Mouse (Mus musculus) midbrain, postnatal 0 days (tissue): ENCODE measurements around the gene Tenm2. TPM values are rescaled to one million over a fixed set of nuclear protein-coding genes. Genes with fewer than 3 reads are reported as not detected.

Experiments
- ATAC-seq: fragments of 200-750 bp; cut with Nextera tagmentation; 2 replicates; pipeline ENCODE4 v1.8.0; 2017; ENCODE audit warnings: moderate number of reproducible peaks, mild to moderate bottlenecking, moderate TSS enrichment, moderate library complexity; ENCODE audit not compliant: low FRiP score
- DNase-seq: peaks from one replicate; pipeline ENCODE4 v3.0.0-alpha.2; 2015; ENCODE audit warnings: low spot score
- H3K27ac ChIP-seq: fragments of 300-500 bp; sonication (generic); 2 replicates; pipeline ENCODE4 v1.5.1; 2014; ENCODE audit warnings: low read depth, mild to moderate bottlenecking, low read length, mixed read lengths
- H3K27me3 ChIP-seq: fragments of 300-500 bp; sonication (generic); 2 replicates; pipeline ENCODE4 v1.6.1; 2014; ENCODE audit warnings: low read length, control low read depth, mixed read lengths; ENCODE audit not compliant: insufficient read depth
- H3K36me3 ChIP-seq: fragments of 300-500 bp; sonication (generic); 2 replicates; pipeline ENCODE4 v1.6.1; 2014; ENCODE audit warnings: low read length, control low read depth, mixed read lengths; ENCODE audit not compliant: insufficient read depth
- H3K4me1 ChIP-seq: fragments of 300-500 bp; sonication (generic); 2 replicates; pipeline ENCODE4 v1.6.1; 2014; ENCODE audit warnings: mild to moderate bottlenecking, control low read depth, antibody characterized with exemption, low read length, mixed read lengths; ENCODE audit not compliant: insufficient read depth
- H3K4me2 ChIP-seq: fragments of 300-500 bp; sonication (generic); 2 replicates; pipeline ENCODE4 v1.6.1; 2014; ENCODE audit warnings: low read depth, mild to moderate bottlenecking, low read length, mixed read lengths; ENCODE audit not compliant: poor library complexity, severe bottlenecking
- H3K4me3 ChIP-seq: fragments of 300-500 bp; sonication (generic); 2 replicates; pipeline ENCODE4 v1.5.1; 2014; ENCODE audit warnings: low read depth, mild to moderate bottlenecking, low read length, moderate library complexity
- H3K9ac ChIP-seq: fragments of 300-500 bp; sonication (generic); replicated peaks from 2 replicates; pipeline ENCODE4 v1.6.1; 2014; ENCODE audit warnings: mild to moderate bottlenecking, low read length, moderate library complexity, mixed read lengths; ENCODE audit not compliant: poor library complexity, severe bottlenecking
- H3K9me3 ChIP-seq: fragments of 300-500 bp; sonication (generic); 2 replicates; pipeline ENCODE4 v1.6.1; 2016; ENCODE audit warnings: low read length, control low read depth
- CTCF ChIP-seq: IDR thresholded peaks from 2 replicates; pipeline ENCODE4 v1.5.1; 2016; ENCODE audit warnings: antibody characterized with exemption, mild to moderate bottlenecking
- WGBS: fragments of 180-500 bp; shearing (Covaris S2); extraction: QIAGEN DNeasy Blood & Tissue Kit; methylation state at CpG from one replicate; pipeline ENCODE4 v1.1.7; 2014; 5-methylcytosine and 5-hydroxymethylcytosine counted together
- polyA plus RNA-seq: library from polyadenylated mRNA; unstranded; fragments of >200 nt; fragmentation: Nextera tagmentation; extraction: Ambion mirVana; gene quantifications from 2 replicates; pipeline ENCODE4 v1.2.1, GENCODE M21; 2015
- total RNA-seq: library from RNA; depleted of rRNA; stranded (reverse); fragments of >200 nt; gene quantifications from 2 replicates; pipeline ENCODE4 v1.2.3, GENCODE M21; 2014

Gene Tenm2
- total and polyA plus RNA-seq, 2 experiments from 2014 or later = 62.6 to 138 TPM

DNA sequence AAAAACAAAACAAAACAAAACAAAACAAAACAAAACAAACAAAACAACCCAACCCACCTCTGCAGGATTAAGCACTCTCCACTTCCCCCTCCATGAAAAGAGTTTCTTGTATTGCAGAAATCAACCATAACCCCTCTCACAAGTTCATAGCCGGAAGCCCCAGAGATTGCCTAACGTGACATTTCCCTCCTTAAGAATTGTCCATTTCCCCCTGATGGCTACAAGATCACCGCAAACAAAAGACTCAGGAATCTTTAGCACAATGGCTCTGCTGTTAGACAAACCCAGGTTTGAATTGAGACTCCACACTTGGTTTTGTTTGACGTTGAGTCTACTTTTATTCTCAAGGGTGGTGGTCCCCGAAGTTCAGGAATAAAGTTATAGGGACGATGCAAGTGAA is 1063.2 kb downstream of the Tenm2 start:
- Histone ChIP-seq H3K4me3 (no peak overlapping the region), H3K9me3 (no peaks in the 10 kb centered on the region), H3K4me1 (no peaks in the 10 kb centered on the region), H3K36me3 (no peaks in the 10 kb centered on the region), H3K27ac (no peak overlapping the region), H3K27me3 (no peaks in the 10 kb centered on the region), H3K4me2 (no peak overlapping the region), H3K9ac (no peak overlapping the region)
- no peak for DNase-seq
- 55% methylated on average over 6 of the region's 6 CpGs for WGBS
- ATAC-seq = no peak
- no peak for TF ChIP-seq CTCF

- Histone ChIP-seq H3K9ac (no peak overlapping the region), H3K27ac (no peak overlapping the region), H3K4me2 (no peak overlapping the region), H3K27me3 (no peaks in the 10 kb centered on the region), H3K36me3 (no peaks in the 10 kb centered on the region), H3K9me3 (no peaks in the 10 kb centered on the region), H3K4me1 (no peaks in the 10 kb centered on the region), H3K4me3 (no peak overlapping the region)
- DNase-seq (no peak), ATAC-seq (no peak)
- WGBS = 94% methylated on average over 7 of the region's 7 CpGs
- no peak for TF ChIP-seq CTCF
Measured at GRCm38 (mm10) chr11:36171991-36172390, 1063.8 kb downstream of the Tenm2 start.

DNA sequence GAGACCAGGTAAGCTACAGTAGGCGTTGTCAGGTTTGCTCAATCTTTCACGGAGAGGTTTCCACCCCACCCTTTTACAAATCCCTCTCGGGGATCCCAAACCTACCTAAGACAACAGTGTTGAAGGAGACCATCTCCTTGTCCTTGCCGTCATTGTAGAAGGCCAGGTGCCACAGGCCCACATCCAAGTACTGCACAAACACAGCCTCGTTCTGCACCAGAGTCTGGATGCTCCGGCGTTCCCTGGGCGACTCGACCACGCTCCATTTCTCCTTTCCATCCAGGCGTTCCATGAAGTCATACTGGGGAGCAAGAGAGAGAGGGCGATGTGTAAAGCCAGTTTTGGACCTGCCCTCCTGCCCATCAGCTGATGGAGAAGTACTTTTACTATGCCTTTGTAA is 1064.5 kb downstream of the Tenm2 start:
- 95% methylated on average over 12 of the region's 12 CpGs for WGBS
- ATAC-seq (no peak), DNase-seq (no peak)
- H3K9me3 ChIP-seq = no peaks in the 10 kb centered on the region
- no peak overlapping the region for H3K4me3 ChIP-seq
- H3K36me3 ChIP-seq = no peaks in the 10 kb centered on the region
- H3K27ac ChIP-seq = no peak overlapping the region
- no peak overlapping the region for H3K9ac ChIP-seq
- no peaks in the 10 kb centered on the region for H3K27me3 ChIP-seq
- no peak overlapping the region for H3K4me2 ChIP-seq
- no peaks in the 10 kb centered on the region for H3K4me1 ChIP-seq
- TF ChIP-seq CTCF = no peak

GRCm38 (mm10) chr11:36169738-36170137 is 1066.0 kb downstream of the Tenm2 start:
- ATAC-seq = no peak
- H3K4me1 ChIP-seq = no peaks in the 10 kb centered on the region
- no peak for TF ChIP-seq CTCF
- no peak overlapping the region for H3K9ac ChIP-seq
- H3K4me3 ChIP-seq = no peak overlapping the region
- no peaks in the 10 kb centered on the region for H3K36me3 ChIP-seq
- H3K27ac ChIP-seq = no peak overlapping the region
- WGBS = 78% methylated on average over 4 of the region's 4 CpGs
- no peak overlapping the region for H3K4me2 ChIP-seq
- no peaks in the 10 kb centered on the region for H3K9me3 ChIP-seq
- H3K27me3 ChIP-seq = no peaks in the 10 kb centered on the region
- no peak for DNase-seq

DNA sequence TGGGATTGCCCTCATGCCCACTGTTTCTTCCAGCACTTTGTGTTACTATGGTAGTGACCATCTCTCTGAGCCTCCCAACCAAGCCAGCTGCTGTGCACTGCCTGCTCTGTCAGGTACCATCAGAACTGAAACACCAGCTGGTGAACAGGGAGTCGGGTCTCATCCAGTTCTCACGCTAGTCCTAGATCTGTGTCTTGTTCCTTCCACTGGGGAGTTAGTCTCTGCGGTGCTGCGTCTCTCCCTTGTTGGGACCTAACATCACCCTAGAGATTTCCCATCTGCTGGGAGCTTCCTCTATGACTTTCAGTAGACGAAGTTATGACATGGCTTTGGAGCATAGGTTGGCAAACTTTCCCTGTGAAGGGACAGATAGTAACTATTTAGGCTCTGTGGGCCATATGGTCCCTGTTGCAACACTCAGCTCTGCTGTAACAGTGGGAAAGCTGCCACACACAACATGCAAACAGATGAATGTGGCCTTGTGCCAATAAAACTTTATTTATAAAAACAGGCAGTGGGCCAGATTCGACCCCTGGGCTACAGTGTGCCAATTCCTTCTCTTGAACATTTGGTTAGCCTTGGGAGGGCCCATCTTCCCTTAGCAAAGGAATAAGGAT is 1066.7 kb downstream of the Tenm2 start:
- Histone ChIP-seq H3K27ac (no peak overlapping the region), H3K27me3 (no peaks in the 10 kb centered on the region), H3K4me3 (no peak overlapping the region), H3K36me3 (no peaks in the 10 kb centered on the region), H3K4me2 (no peak overlapping the region), H3K4me1 (no peaks in the 10 kb centered on the region), H3K9me3 (no peaks in the 10 kb centered on the region), H3K9ac (no peak overlapping the region)
- DNase-seq = no peak
- TF ChIP-seq CTCF = no peak
- WGBS = 91% methylated on average over 6 of the region's 6 CpGs
- no peak for ATAC-seq

DNA sequence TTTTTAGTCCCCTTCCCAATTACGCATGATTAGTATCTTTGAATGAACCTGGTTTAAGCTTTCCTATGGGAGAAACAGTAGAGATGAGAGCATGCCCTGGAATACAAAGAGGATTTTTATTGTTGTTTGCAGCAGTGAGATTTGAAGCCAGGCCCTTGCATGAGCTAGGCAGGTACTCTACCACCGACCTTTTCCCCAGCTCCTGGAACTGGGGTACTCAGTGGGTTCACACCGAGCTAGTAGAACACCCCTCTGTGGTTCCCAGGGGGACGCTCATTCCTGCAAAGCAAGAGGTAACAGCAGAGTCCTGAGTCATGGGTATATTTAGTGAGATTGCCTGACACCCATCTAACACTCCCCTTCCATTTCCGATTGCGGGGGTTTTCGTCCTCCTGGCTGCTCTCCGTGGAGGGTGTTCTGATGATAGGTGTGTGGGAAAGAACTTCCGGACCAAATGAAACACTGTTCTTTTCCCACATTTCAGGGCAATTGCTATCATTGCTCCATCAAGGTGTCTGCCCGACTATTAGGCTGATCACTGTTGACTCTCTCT is 1067.9 kb downstream of the Tenm2 start:
- WGBS = 88% methylated on average over 10 of the region's 10 CpGs
- Histone ChIP-seq H3K27me3 (no peaks in the 10 kb centered on the region), H3K9me3 (no peaks in the 10 kb centered on the region), H3K4me1 (no peaks in the 10 kb centered on the region), H3K4me2 (no peak overlapping the region), H3K36me3 (peaks cover under 1% of the 10 kb centered on the region; the same call in 1 of the 2 replicates), H3K4me3 (no peak overlapping the region), H3K9ac (no peak overlapping the region), H3K27ac (no peak overlapping the region)
- ATAC-seq = no peak
- DNase-seq = no peak
- TF ChIP-seq CTCF = no peak
